Mouse (Mus musculus): ENCODE measurements around the gene Vmn1r130.
"Not testable (repeated sequence)": the region's sequence is repeated elsewhere in the genome, so short reads cannot be mapped to it uniquely, and the experiment has no call there.

The Vmn1r130 gene

DNA sequence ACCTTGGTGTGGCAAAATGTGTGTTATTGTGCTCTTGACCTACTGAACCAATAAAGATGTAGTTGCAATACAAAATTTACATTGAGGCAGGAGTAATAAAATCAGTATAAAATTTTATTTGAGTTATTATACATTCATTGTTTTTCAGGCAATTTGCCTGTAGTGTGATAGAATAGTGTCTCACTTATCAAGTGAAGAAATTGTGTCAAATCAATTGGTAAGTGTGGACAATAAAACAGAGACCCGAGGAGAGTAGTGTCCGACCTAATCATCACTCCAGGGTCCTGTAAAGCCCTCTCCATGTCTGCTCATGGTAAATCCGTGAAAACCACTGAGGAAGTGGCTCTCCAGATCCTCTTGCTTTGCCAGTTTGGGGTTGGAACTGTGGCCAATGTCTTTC, at the start of gene Vmn1r130:
Vmn1r130 (plus strand) TSS at position 301 of the 400 bp plus-strand sequence.
- in situ Hi-C loops (cut with MboI, MseI) = not testable (repeated sequence)

GRCm38 (mm10) chr7:21545990-21546389, 34.4 kb downstream of the Vmn1r130 start, which contains the start of gene Vmn1r131:
TSS of gene Vmn1r131 (minus strand) at chr7:21546090.
- in situ Hi-C loops (cut with MboI, MseI) = not testable (repeated sequence)
